Mouse (Mus musculus) macrophage (primary cell): Measurements from ENCODE around the gene Sidt2. TPM values are rescaled to one million over a fixed set of nuclear protein-coding genes. Genes with fewer than 3 reads are reported as not detected.

Experiments used
- H3K27ac ChIP-seq: fragments of 350-480 bp; formaldehyde crosslinking; 2 replicates; pipeline ENCODE4 v1.9.0; 2021
- H3K36me3 ChIP-seq: fragments of 350-480 bp; formaldehyde crosslinking; 2 replicates; pipeline ENCODE4 v1.9.0; 2021; ENCODE audit errors: inconsistent target
- H3K4me3 ChIP-seq: fragments of 350-480 bp; formaldehyde crosslinking; 2 replicates; pipeline ENCODE4 v1.9.0; 2021; ENCODE audit errors: inconsistent target
- H3K79me2 ChIP-seq: fragments of 350-480 bp; formaldehyde crosslinking; 2 replicates; pipeline ENCODE4 v1.9.0; 2021; ENCODE audit errors: inconsistent target
- WGBS: methylation state at CpG from one replicate; pipeline ENCODE4 v1.1.7; 2026; ENCODE audit warnings: inconsistent platforms; ENCODE audit not compliant: missing documents; 5-methylcytosine and 5-hydroxymethylcytosine counted together
- polyA plus RNA-seq: library from polyadenylated mRNA; stranded (reverse); fragments of 250-400 nt; gene quantifications from 3 replicates; pipeline ENCODE4 v1.2.4, GENCODE M21; 2018; ENCODE audit warnings: inconsistent platforms
- total RNA-seq, 78 experiments: library from RNA; depleted of rRNA; stranded (reverse); fragments of 250-400 nt; gene quantifications; 1 replicate in 9 of 78; 2 replicates in 24 of 78; 3 replicates in 43 of 78; 4 replicates in 2 of 78; pipeline ENCODE4 v1.2.4; 2018; ENCODE audit warnings: inconsistent platforms in 56 of 78

Sidt2 gene
- 100 to 1,000 TPM in 23 of 26 experiments, 10 to 100 TPM in 3; 72.4 to 298 (median 167) TPM for total RNA-seq (2018; cell fraction: chromatin; rRNA removed)
- 100 to 1,000 TPM in 13 of 26 experiments, 10 to 100 TPM in 13; 44.5 to 165 (median 81.6) TPM for total RNA-seq (2018; cell fraction: cytosol; rRNA removed)
- total RNA-seq (2018; cell fraction: nucleus; rRNA removed): 100 to 1,000 TPM in 13 of 26 experiments, 10 to 100 TPM in 13; 65.9 to 220 (median 115) TPM
- polyA plus RNA-seq: 48.8 to 139 TPM (median 91.4 TPM) in 3 replicates

DNA sequence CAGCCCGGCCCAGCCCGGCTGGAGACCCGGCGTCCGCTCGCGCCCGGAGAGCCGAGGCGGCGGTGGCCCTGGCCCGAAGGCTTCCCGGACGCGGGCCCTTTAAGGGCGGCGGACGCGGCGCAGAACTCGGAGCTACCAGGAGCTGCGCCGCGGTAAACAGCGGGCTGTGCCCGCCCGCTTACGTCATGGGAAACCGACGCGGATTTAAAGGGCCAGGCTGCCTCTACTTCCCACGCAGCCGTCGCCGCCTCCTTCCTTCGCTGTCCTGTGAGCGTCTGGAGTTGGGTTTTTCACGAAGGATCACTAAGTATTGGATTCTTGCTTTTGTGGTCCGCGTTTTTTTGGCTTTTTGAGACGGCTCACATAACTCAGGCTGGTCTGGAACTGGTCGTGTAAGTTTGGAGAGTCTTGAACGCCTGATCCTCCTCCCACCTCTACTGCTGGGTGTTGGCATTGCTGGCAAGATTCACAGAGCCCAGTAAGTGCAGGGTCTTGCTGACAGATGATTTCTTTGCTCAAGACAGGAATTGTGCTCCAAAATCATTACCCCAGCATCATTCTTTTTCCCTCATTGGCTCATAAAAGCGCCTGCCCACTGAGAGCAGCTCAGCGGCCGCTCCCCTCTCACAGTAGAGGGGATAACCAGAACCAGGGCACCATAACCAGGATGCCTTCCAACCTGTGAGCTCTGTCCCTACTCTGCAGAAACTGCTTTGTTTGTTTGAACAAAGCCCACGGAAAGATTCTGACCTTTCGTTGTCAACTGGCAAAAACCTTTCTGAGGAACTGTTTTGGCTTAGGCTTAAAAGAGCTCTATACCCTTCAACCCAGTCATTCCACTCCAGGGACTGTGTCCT lies at the start of gene Sidt2:
Gene Sidt2 (minus strand): TSS at position 152 of the 857 bp plus-strand sequence.
- Histone ChIP-seq H3K36me3 (peaks cover 14% of the 10 kb centered on the region; the same call in 1 of the 2 replicates), H3K4me3 (peak within 1 kb of the TSS; percentile 64), H3K27ac (peak within 1 kb of the TSS; percentile 60), H3K79me2 (peaks cover 26% of the 10 kb centered on the region; the same call in 1 of the 2 replicates)
- WGBS: 3% methylated on average over 48 of the region's 48 CpGs

DNA sequence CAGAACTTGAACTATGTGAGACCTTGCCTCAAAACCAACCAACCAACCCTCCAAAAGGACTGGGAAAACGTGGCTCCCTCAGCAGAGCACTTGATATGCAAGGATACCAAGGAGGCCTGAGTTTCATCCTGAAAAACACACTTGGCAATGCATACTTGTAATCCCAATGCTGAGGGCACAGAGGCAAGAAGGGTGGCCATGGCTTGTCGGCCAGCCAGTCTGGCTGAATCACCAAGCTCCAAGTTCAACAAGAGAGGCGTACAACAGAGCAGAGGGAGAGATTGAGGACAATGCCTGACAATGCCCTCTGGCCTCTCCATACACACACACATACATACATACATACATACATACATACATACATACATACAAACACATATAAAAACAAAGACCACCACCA lies 49.5 kb upstream of the Sidt2 start:
- 84% methylated on average over 2 of the region's 3 CpGs for WGBS

DNA sequence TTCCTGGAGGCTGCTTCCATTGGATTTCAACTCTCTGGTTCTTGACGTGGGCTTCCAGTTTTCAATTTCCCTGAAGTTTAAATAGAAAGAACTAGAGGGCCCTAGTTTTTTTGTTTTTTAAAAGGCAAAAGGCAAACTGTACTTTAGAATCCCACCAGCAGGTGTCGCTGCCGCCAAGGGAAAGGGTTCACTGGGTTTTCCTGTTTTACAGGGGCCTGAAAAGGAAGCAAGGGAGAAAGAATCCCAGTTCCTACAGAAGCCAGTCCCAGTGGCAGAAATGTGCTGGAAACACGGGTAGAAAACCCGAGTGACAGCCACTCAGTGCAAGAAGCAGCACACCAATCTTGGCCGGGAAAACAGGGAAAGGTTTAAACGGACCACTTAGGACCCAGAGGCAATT lies 48.7 kb upstream of the Sidt2 start:
- Histone ChIP-seq H3K27ac (no peak overlapping the region), H3K4me3 (no peak overlapping the region), H3K79me2 (no peaks in the 10 kb centered on the region), H3K36me3 (no peaks in the 10 kb centered on the region)
- 23% methylated on average over 7 of the region's 7 CpGs for WGBS

More for the DNA sequence above, 49.5 kb upstream of the Sidt2 start:
- H3K4me3 ChIP-seq: no peak overlapping the region
- no peak overlapping the region for H3K27ac ChIP-seq
- no peaks in the 10 kb centered on the region for H3K79me2 ChIP-seq
- H3K36me3 ChIP-seq: no peaks in the 10 kb centered on the region

DNA sequence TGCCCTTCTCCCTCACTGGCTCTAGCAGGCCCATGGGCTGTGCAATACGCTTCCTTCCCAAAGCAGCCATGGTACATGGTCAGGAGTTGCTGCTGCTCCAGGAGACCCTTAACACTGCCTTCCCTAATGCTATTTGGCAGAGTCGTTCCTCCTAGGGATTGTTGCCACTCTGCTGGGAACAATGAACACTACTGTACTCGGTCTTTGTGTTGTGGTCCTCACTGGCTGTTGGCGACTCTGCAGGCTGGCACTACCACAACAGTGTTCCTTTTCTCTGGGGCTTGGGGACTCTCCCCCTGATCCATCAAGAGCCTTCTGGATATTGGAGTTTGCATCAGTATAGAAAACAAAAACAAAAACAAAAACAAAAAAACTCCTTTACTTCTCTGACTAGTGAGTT lies 44.0 kb upstream of the Sidt2 start:
- WGBS: 89% methylated on average over 4 of the region's 4 CpGs
- H3K4me3 ChIP-seq: no peak overlapping the region
- no peaks in the 10 kb centered on the region for H3K79me2 ChIP-seq
- no peak overlapping the region for H3K27ac ChIP-seq
- H3K36me3 ChIP-seq: no peaks in the 10 kb centered on the region

DNA sequence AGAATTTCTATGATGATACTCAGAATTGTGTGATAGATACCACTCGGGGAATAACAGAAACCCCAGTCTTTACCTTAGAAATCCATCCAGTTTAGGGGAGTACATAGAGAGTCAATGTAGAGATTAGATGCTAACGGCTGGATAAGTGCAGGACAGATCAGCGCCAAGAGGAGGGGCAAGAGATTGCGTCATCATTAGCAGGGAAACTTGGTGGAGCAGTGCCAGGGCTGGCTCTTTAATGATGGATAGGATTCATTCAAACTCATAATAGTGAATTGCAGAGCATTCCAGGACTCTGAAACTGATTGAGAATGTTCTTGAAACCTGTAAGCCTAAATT lies 30.1 kb upstream of the Sidt2 start:
- WGBS: 1% methylated on average over 4 of the region's 4 CpGs
- Histone ChIP-seq H3K27ac (peak overlapping the region; percentile 73), H3K36me3 (no peaks in the 10 kb centered on the region)

DNA sequence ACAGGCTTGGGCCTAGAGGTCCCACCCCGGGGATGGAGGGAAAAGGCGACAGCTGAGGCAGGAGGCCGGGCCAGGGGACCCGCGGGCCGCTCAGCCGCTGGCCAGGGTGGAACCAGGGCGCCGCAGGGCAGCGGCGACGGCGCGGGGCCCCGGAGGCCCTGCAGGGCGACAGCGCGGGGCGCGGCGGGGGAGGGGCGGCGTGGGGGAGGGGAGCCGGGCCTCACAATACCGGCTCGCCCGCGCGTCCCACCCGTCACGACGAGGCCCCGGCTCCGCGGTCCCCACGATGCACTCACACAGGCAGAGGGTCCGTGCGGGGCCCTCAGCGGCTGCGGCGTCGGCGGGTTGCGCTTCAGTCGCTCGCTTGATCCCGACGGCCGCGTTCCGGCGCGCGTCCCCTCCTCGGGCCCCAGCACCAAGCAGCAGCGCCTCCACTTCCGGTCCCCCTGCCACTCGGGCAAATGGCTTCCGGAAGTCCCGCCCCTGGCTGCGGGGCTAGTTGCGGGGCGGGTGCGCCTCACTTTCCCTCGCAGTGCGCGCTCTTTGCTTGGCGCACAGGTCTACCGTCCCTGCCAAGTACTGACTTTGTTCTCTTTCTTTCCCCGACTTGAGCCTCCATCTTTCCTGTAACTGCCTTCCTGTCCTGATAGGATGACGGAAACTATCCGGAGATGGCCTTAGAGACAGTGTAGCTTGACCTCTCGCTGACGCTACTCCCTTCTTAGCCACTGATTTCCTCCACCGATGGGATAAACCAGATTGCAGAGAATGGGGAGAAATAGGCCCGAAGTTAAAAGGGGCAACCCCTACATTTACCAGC lies 29.6 kb upstream of the Sidt2 start:
- WGBS: under 1% methylated on average over 58 of the region's 76 CpGs
- Histone ChIP-seq H3K4me3 (peak overlapping the region; percentile 76), H3K27ac (peak overlapping the region; percentile 73), H3K36me3 (no peaks in the 10 kb centered on the region), H3K79me2 (peaks cover 47% of the 10 kb centered on the region)

More for the DNA sequence above, 30.1 kb upstream of the Sidt2 start:
- Histone ChIP-seq H3K79me2 (peaks cover 41% of the 10 kb centered on the region), H3K4me3 (peak overlapping the region; percentile 56)

DNA sequence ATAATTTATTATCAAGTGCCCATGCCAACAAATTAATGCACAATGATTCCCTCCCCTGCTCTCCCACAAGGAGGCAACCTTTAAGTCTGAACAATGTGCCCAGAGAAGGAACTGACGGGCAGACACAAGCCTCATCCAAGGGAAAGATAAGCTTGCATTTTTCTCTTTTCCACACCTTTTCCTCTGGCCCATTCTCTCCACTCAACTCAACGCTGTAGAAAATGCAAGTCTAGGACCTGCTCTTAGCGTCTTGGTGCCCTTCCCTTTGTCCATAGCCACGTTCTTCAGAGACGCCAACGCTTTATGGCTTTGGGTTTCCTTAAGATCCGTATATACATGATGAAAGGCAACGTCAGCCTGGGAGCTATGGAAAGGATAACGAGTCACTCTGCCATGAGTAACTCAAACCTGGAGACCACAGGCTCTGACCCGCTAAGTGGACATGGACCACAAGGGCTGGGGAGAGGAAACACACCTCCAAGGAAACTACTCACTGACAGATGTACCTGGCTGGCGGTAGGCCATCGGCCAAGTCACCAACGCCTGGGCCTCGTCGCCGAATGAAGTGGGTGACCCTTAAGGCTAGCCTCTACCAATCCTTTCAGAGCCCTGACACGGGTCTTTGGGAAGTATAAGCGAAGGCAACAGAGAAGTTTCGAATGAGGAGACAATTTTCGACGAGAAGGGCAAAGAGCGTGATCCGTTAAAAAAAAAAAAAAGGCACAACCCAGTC lies 28.8 kb upstream of the Sidt2 start:
- WGBS: under 1% methylated on average over 22 of the region's 23 CpGs
- H3K79me2 ChIP-seq: peaks cover 54% of the 10 kb centered on the region
- peak overlapping the region; percentile 63 for H3K27ac ChIP-seq
- H3K4me3 ChIP-seq: peak overlapping the region; percentile 76
- H3K36me3 ChIP-seq: no peaks in the 10 kb centered on the region

DNA sequence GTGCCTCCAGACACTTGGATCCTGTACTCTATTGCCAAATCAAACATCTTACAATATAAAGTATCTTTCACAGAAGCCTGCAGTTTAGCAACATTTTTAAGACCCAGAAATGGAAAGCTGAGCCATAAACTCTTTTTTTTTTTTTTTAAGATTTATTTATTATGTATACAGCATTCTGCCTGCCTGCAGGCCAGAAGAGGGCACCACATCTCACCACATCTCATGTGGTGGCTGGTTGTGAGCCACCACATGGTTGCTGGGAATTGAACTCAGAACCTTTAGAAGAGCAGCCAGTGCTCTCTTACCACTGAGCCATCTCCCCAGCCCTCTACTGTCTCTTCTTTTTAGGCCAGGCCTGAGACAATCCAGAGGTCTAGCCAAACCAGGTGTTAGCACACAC lies 26.3 kb upstream of the Sidt2 start:
- no peak overlapping the region for H3K4me3 ChIP-seq
- no peaks in the 10 kb centered on the region for H3K36me3 ChIP-seq

DNA sequence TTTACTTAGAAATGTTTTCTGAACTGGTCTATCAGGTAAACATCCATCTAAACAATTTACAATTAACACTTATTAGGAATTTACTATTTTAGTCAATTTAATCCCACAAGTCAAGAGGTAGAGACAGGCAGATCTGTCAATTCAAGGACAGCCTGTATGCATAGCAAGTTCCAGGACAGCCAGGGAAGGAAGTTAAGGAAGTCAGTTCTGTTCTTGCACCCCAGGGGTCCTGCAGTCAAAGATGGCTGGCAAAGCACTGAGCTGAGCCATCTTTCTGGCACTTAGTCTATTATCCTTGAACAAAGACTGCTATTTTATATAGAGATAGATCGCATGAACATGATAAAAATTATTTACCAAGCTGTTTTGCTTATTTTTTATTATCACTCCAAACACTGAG lies 25.6 kb upstream of the Sidt2 start:
- no CpG with 5 or more reads among the region's 1 CpGs for WGBS
- H3K4me3 ChIP-seq: no peak overlapping the region
- H3K36me3 ChIP-seq: peaks cover 2% of the 10 kb centered on the region; the same call in 1 of the 2 replicates
- H3K79me2 ChIP-seq: peaks cover 87% of the 10 kb centered on the region
- H3K27ac ChIP-seq: no peak overlapping the region

More for the DNA sequence above, 26.3 kb upstream of the Sidt2 start:
- H3K79me2 ChIP-seq: peaks cover 80% of the 10 kb centered on the region
- no peak overlapping the region for H3K27ac ChIP-seq

DNA sequence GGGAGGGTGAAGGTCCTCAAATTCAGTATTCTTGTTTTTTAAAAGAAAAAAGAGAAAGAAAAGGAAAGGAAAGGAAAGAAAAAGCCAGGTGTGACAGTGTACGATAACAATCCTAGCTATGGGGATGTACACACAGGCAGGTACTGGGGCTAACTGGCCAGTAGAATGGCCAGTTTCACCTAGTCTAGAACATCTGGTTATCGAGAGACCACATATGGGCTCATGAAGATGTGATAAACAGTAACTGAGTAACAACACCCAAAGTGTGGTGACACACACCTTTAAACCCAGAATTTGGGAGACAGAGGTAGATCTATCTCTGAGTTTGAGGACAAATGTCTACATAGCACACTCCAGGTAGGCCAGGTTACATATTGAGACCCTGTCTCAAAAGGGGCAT lies 24.7 kb upstream of the Sidt2 start:
- Histone ChIP-seq H3K27ac (no peak overlapping the region), H3K4me3 (no peak overlapping the region), H3K36me3 (peaks cover 11% of the 10 kb centered on the region), H3K79me2 (peaks cover 93% of the 10 kb centered on the region)
- 100% methylated on average over 2 of the region's 2 CpGs for WGBS

DNA sequence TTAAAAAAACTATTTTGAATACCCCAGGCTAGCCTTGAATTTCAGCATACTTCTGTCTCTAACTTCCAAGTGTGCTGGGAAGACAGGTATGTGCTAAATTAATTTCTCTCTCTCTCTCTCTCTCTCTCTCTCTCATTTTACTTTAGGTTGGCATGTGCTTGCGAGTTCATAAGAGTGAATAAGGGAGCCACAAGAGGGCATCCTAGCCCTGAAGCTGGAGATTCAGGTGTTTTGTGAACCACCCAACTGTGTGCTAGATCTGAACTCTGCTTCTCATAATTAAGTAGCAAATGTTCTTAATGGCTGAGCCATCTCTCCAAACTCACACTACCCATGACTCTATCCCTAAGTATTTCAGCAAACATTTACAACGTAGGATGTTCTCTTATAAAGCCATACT lies 21.8 kb upstream of the Sidt2 start:
- H3K79me2 ChIP-seq: peaks cover 74% of the 10 kb centered on the region
- 100% methylated on average over 2 of the region's 2 CpGs for WGBS
- no peak overlapping the region for H3K27ac ChIP-seq
- no peak overlapping the region for H3K4me3 ChIP-seq
- peaks cover 40% of the 10 kb centered on the region for H3K36me3 ChIP-seq

DNA sequence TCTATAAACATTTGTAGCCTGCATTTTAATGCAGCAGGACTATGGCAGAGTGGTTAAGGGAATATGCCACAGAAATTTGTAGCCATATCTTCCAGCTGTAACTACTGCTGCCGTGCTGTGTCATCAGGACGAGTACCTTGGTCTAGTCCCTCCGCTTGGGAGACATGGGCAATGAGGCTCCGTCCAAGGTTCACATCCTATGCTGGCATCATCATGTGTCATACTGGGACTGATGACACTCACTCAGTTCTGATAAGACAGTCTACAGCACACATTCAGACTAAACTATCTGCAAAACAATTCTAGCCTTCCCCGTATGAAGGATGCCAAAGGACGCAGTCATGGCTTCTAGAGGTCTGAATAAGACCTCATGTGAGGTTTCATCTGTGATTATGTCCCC lies 8.5 kb upstream of the Sidt2 start:
- Histone ChIP-seq H3K27ac (no peak overlapping the region), H3K36me3 (peaks cover 32% of the 10 kb centered on the region), H3K4me3 (no peak overlapping the region), H3K79me2 (no peaks in the 10 kb centered on the region)
- 90% methylated on average over 6 of the region's 6 CpGs for WGBS

DNA sequence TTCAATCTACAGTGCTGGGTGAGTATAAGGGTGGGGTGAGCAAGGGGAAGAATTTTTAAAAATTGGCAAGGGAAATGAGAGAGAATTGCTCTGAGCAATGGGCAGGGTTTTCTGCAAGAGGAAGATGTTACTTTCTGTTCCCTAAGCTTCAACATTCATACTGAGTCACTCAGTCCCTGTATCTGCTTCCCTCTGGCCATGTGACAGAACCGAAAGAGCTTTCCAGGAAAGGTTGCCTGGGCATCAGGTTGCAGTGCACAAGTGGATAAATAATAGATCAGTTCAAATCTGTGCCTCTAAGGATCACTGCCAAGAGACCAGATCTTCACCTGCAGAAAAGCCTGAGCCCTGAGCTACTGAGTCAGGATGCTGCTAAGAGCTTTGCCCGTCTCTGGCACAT lies 6.8 kb upstream of the Sidt2 start:
- H3K4me3 ChIP-seq: no peak overlapping the region
- 9% methylated on average over 2 of the region's 2 CpGs for WGBS
- peak overlapping the region; percentile 88 for H3K27ac ChIP-seq
- no peaks in the 10 kb centered on the region for H3K79me2 ChIP-seq
- H3K36me3 ChIP-seq: peaks cover 17% of the 10 kb centered on the region

DNA sequence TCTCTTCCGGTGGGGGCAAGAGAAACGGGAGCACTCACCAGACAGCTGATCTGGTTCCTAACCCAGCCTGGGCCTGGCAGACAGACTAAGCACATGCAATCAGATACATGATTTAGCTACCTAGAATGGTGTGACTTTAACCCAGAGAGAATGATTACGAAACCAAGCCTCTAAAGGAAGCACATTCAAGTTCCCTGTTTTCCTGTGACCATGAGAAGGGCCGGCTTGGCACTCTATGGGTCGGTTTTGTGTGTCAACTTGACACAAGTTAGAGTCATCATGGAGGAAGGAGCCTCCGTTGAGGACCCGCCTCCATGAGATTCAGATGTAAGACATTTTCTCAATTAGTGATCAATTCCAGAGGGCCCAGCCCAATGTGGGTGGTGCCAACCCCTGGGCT lies 4.6 kb upstream of the Sidt2 start:
- Histone ChIP-seq H3K27ac (peak overlapping the region; percentile 88), H3K4me3 (no peak overlapping the region), H3K79me2 (no peaks in the 10 kb centered on the region; the same call in 1 of the 2 replicates), H3K36me3 (peaks cover 7% of the 10 kb centered on the region; the same call in 1 of the 2 replicates)
- 6% methylated on average over 7 of the region's 7 CpGs for WGBS
